Comparison of ENCODE assay signal across 8 mouse cellular contexts in the genomic region with DNA sequence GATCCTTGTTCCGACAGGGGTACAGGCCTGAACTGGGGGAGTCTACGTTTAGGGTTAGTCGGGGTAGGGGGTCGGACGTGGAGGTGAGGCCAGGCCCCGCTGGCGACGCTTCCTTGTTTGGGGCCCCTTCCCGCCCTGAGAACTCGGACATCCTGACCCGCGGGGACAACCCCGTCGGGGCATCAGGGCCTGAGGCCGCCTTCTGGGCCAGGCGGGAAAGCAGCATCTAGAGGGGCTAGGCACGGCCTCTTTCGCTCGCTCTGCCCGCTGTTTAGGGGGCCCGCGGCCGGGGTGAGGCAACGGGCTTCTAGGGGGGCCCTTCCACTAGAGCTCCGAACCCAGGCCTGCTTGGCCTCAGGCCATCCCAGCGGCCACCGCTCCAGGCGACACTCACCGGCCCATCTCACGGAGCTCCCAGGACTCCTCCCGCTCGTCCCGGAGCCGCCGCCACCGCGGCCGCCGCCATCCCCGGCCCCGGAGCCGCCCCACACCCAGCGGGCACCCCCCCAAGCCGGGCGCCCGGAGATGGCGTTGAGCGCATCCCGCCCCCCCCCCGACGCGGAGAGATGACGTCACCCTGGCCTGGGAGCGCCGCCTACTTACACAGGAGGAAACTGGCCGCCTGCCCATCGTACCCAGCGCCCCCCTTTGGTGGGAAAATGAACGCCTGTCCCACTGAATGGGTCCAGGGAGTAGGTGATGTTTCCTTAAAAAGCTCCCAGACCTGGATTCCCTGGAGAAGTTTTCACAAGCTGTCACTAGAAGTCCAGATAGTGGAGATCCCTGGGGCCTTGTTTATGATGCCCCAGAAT. TPM values are rescaled to one million over a fixed set of nuclear protein-coding genes. Genes with fewer than 3 reads are reported as not detected.
DNase-seq lines count a peak whose midpoint lies in the region; ATAC-seq and TF ChIP-seq lines count a peak whose summit lies in the region.

A gene (minus strand): TSS at position 503 of the 812 bp plus-strand sequence.

- peak within 1 kb of the TSS; percentile 93 for H3K4me2 ChIP-seq in forebrain, embryonic 16.5 days (ENCODE audit: low read length)
- peak within 1 kb of the TSS; percentile 94 for H3K4me2 ChIP-seq in lung, embryonic 14.5 days

- H3K27me3 ChIP-seq in forebrain, embryonic 16.5 days (replicated peaks; ENCODE audit: control insufficient read depth, insufficient read depth, low read length), result no peaks in the 10 kb centered on the region
- no peaks in the 10 kb centered on the region for H3K27me3 ChIP-seq in lung, embryonic 14.5 days (ENCODE audit: insufficient read depth, low read length)
- no peaks in the 10 kb centered on the region for H3K27me3 ChIP-seq in thymus, adult 2 months (ENCODE audit: control insufficient read depth, insufficient read depth, low read length)

- WGBS in forebrain, embryonic 16.5 days, result 0% methylated on average over 49 of the region's 59 CpGs
- WGBS in lung, embryonic 14.5 days, result under 1% methylated on average over 59 of the region's 59 CpGs
- WGBS in olfactory bulb, adult 2 months, result under 1% methylated on average over 59 of the region's 59 CpGs
- under 1% methylated on average over 59 of the region's 59 CpGs for WGBS in thymus, adult 2 months

- peak within 1 kb of the TSS; percentile 86 to 98 for H3K4me3 ChIP-seq in ES-E14 (ENCODE audit: insufficient read depth in 1 of 2, low read depth in 1 of 2, low read length in 2 of 2, poor library complexity in 1 of 2, severe bottlenecking in 1 of 2)
- peak within 1 kb of the TSS; percentile 99 for H3K4me3 ChIP-seq in forebrain, embryonic 16.5 days (replicated peaks; ENCODE audit: low read length)
- H3K4me3 ChIP-seq in layer of hippocampus, adult 2 months, result peak within 1 kb of the TSS; percentile 67
- H3K4me3 ChIP-seq in lung, embryonic 14.5 days (ENCODE audit: low read depth, low read length), result peak within 1 kb of the TSS; percentile 98
- peak within 1 kb of the TSS; percentile 86 for H3K4me3 ChIP-seq in olfactory bulb, adult 2 months (ENCODE audit: insufficient read depth, low read depth, low read length)
- peak within 1 kb of the TSS; percentile 65 for H3K4me3 ChIP-seq in thymus, adult 2 months (ENCODE audit: control insufficient read depth, insufficient read depth, low read length)

- peak; percentile 73 for TF ChIP-seq CTCF in layer of hippocampus, adult 2 months (conservative IDR thresholded peaks at IDR 0.05)
- TF ChIP-seq CTCF in lung, embryonic 14.5 days (IDR thresholded peaks at IDR 0.05; ENCODE audit: low read depth), result peak; percentile 74
- peak; percentile 21; the same call in 1 of the 2 replicates for TF ChIP-seq CTCF in olfactory bulb, adult 2 months (IDR thresholded peaks at IDR 0.05; ENCODE audit: insufficient read depth, low read depth, low read length)
- peak; percentile 72; the same call in 1 of the 2 replicates for TF ChIP-seq CTCF in thymus, adult 2 months (IDR thresholded peaks at IDR 0.05; ENCODE audit: borderline replicate concordance, control insufficient read depth, extremely low read depth, insufficient read depth, low read length, poor library complexity)

- peak; percentile 87 for ATAC-seq in forebrain, embryonic 16.5 days
- ATAC-seq in lung, embryonic 14.5 days (ENCODE audit: insufficient read depth), result peak; percentile 94

- peaks cover 0 to 3% of the 10 kb centered on the region in 2 experiments; a peak in 1 of 4 replicates for H3K4me1 ChIP-seq in ES-E14 (ENCODE audit: control insufficient read depth in 2 of 2, insufficient read depth in 2 of 2, low read length in 2 of 2, poor library complexity in 1 of 2)
- H3K4me1 ChIP-seq in forebrain, embryonic 16.5 days (replicated peaks; ENCODE audit: control insufficient read depth, insufficient read depth, low read length), result peaks cover 12% of the 10 kb centered on the region
- peaks cover 6% of the 10 kb centered on the region for H3K4me1 ChIP-seq in lung, embryonic 14.5 days (ENCODE audit: insufficient read depth)
- H3K4me1 ChIP-seq in olfactory bulb, adult 2 months (ENCODE audit: control insufficient read depth, insufficient read depth, low read length), result peaks cover 3% of the 10 kb centered on the region; the same call in 1 of the 2 replicates
- H3K4me1 ChIP-seq in thymus, adult 2 months (replicated peaks; ENCODE audit: control insufficient read depth, insufficient read depth, low read length), result peaks cover 4% of the 10 kb centered on the region

- peak within 1 kb of the TSS; percentile 97 for H3K9ac ChIP-seq in ES-E14 (ENCODE audit: insufficient read depth, low read depth, low read length, poor library complexity, severe bottlenecking)
- H3K9ac ChIP-seq in forebrain, embryonic 16.5 days (replicated peaks; ENCODE audit: low read depth, low read length), result peak within 1 kb of the TSS; percentile 99
- peak within 1 kb of the TSS; percentile 96 for H3K9ac ChIP-seq in lung, embryonic 14.5 days

- in situ Hi-C loops in ES-E14 (cut with MboI; ENCODE audit: low sequenced_read_pairs in 2 of 2, unreplicated experiment in 2 of 2), result no loop called here

- H3K9me3 ChIP-seq in ES-E14 (ENCODE audit: control insufficient read depth, insufficient read depth, low read depth, low read length), result 0 out of 2 replicates have a peak, but pooled peaks cover 2% of the 10 kb centered on the region
- H3K9me3 ChIP-seq in forebrain, embryonic 16.5 days (ENCODE audit: control insufficient read depth, low read length), result no peaks in the 10 kb centered on the region
- H3K9me3 ChIP-seq in lung, embryonic 14.5 days (ENCODE audit: low read depth, low read length), result no peaks in the 10 kb centered on the region

- TF ChIP-seq POLR2A in olfactory bulb, adult 2 months (IDR thresholded peaks at IDR 0.05; ENCODE audit: insufficient read depth, low read depth, low read length), result peak; percentile 61; the same call in 1 of the 2 replicates
- TF ChIP-seq POLR2A in thymus, adult 2 months (IDR thresholded peaks at IDR 0.05; ENCODE audit: control insufficient read depth, extremely low read depth, insufficient read depth, low read length, poor library complexity), result peak; percentile 38; the same call in 1 of the 2 replicates

- intact Hi-C loops in heart, postnatal 36 days (cut with DNase I), result no loop called here

- peaks cover 9% of the 10 kb centered on the region; the same call in 1 of the 2 replicates for H3K36me3 ChIP-seq in ES-E14 (ENCODE audit: control insufficient read depth, insufficient read depth, low read length, poor library complexity, severe bottlenecking)
- peaks cover 7% of the 10 kb centered on the region; the same call in 1 of the 2 replicates for H3K36me3 ChIP-seq in forebrain, embryonic 16.5 days (ENCODE audit: control insufficient read depth, insufficient read depth)
- peaks cover 17% of the 10 kb centered on the region for H3K36me3 ChIP-seq in lung, embryonic 14.5 days (ENCODE audit: insufficient read depth)
- peaks cover 10% of the 10 kb centered on the region; the same call in 1 of the 2 replicates for H3K36me3 ChIP-seq in thymus, adult 2 months (ENCODE audit: control insufficient read depth, insufficient read depth, low read length)

- peak; percentile 85 for DNase-seq in ES-E14 (ENCODE audit: low read depth, low spot score)
- peak; percentile 80 for DNase-seq in cerebellum, adult 11-12 months
- DNase-seq in heart, postnatal 36 days, result peak; percentile 86 to 88
- DNase-seq in layer of hippocampus, adult 2 months (ENCODE audit: low spot score in 2 of 2), result peak; percentile 65 to 87
- DNase-seq in lung, embryonic 14.5 days, result peak; percentile 90
- DNase-seq in thymus, adult 2 months, result peak; percentile 83

- peak within 1 kb of the TSS; percentile 59; the same call in 1 of the 2 replicates for H3K27ac ChIP-seq in ES-E14 (ENCODE audit: insufficient read depth, low read depth, low read length, poor library complexity, severe bottlenecking)
- peak within 1 kb of the TSS; percentile 33; the same call in 1 of the 2 replicates for H3K27ac ChIP-seq in forebrain, embryonic 16.5 days (ENCODE audit: low read length)
- H3K27ac ChIP-seq in layer of hippocampus, adult 2 months, result peak within 1 kb of the TSS; percentile 93
- H3K27ac ChIP-seq in lung, embryonic 14.5 days (ENCODE audit: low read depth), result peak within 1 kb of the TSS; percentile 76; the same call in 1 of the 2 replicates
- no peak within 1 kb of the TSS for H3K27ac ChIP-seq in olfactory bulb, adult 2 months (ENCODE audit: insufficient read depth, low read depth, low read length)
- H3K27ac ChIP-seq in thymus, adult 2 months (ENCODE audit: control insufficient read depth, insufficient read depth, low read length), result no peak within 1 kb of the TSS

TF ChIP-seq in ES-E14, 5 proteins besides CTCF, POLR2A, EP300 and RAD21:
- TF ChIP-seq HCFC1 (IDR thresholded peaks at IDR 0.05; ENCODE audit: borderline replicate concordance, insufficient read depth, low read length) (peak; percentile 71; the same call in 1 of the 2 replicates), ZNF384 (IDR thresholded peaks at IDR 0.05; ENCODE audit: low read depth, low read length) (no peak)

RNA-seq across cellular contexts. Expression of the gene that starts here (rescaled TPM):
- total RNA-seq in ES-E14 (2012; rRNA removed), result 12.3 and 13.2 TPM in 2 replicates
- polyA plus RNA-seq in forebrain, embryonic 16.5 days (2015; fragmentation: Nextera tagmentation; extraction: Ambion mirVana), result 4.4 and 5.1 TPM in 2 replicates
- 10 to 100 TPM; 21.0 to 24.2 TPM for total RNA-seq in heart, postnatal 36 days (2021)
- total RNA-seq in layer of hippocampus, adult 2 months (2021), result 10 to 100 TPM; 40.1 to 44.5 TPM
- polyA plus RNA-seq in lung, embryonic 14.5 days (2014; fragmentation: Nextera tagmentation; extraction: Ambion mirVana), result 8.4 and 11.2 TPM in 2 replicates
- not detected in 2 replicates for polyA plus RNA-seq in olfactory bulb, adult 2 months (2012; ENCODE audit: insufficient read depth, insufficient read length, low replicate concordance, missing spikeins)
- 20.3 and 23.9 TPM in 2 replicates for polyA plus RNA-seq in thymus, adult 2 months (2012; rRNA removed)

Comparison
In these comparisons a context has a peak if more than half of its experiments do, and no peak if none do; other contexts are left out.
1. H3K27ac ChIP-seq: peak in ES-E14 (single experiment), forebrain, embryonic 16.5 days (single experiment), layer of hippocampus, adult 2 months (single experiment) and lung, embryonic 14.5 days (single experiment); none in olfactory bulb, adult 2 months (single experiment) and thymus, adult 2 months (single experiment).
2. CTCF ChIP-seq: peak in every context shown above with its lines; median percentile 74 in lung, embryonic 14.5 days; 73 in layer of hippocampus, adult 2 months; 72 in thymus, adult 2 months; 21 in olfactory bulb, adult 2 months.
3. Peak in every context shown above with its lines, with median percentiles within 50 percentile points of each other: DNase-seq, H3K4me3 ChIP-seq and H3K9ac ChIP-seq.